Mouse (Mus musculus): ENCODE data around the gene Ptpn18. TPM values are rescaled to one million over a fixed set of nuclear protein-coding genes. Genes with fewer than 3 reads are reported as not detected.
"Not testable (repeated sequence)": the region's sequence is repeated elsewhere in the genome, so short reads cannot be mapped to it uniquely, and the experiment has no call there.

The Ptpn18 gene
- polyA plus RNA-seq (2015; fragmentation: Nextera tagmentation; extraction: Ambion mirVana), result 238 and 248 TPM in 2 replicates

- DNase-seq (ENCODE audit: low spot score), result peak; percentile 84
Measured at GRCm38 (mm10) chr1:34459284-34460060, at the start of gene Ptpn18. TSS of gene Ptpn18 (plus strand) at chr1:34459762.

GRCm38 (mm10) chr1:34428466-34428865 lies 31.1 kb upstream of the Ptpn18 start:
- DNase-seq (ENCODE audit: low spot score), result no peak

GRCm38 (mm10) chr1:34429281-34429680 lies 30.3 kb upstream of the Ptpn18 start:
- no peak for DNase-seq (ENCODE audit: low spot score)

GRCm38 (mm10) chr1:34430981-34431380 lies 28.6 kb upstream of the Ptpn18 start:
- no peak for DNase-seq (ENCODE audit: low spot score)

GRCm38 (mm10) chr1:34431431-34431830 lies 28.1 kb upstream of the Ptpn18 start:
- DNase-seq (ENCODE audit: low spot score), result no peak

GRCm38 (mm10) chr1:34432411-34432775 lies 27.2 kb upstream of the Ptpn18 start:
- DNase-seq (ENCODE audit: low spot score), result no peak

GRCm38 (mm10) chr1:34432776-34433481 lies 26.6 kb upstream of the Ptpn18 start:
- peak; percentile 71 for DNase-seq (ENCODE audit: low spot score)

- DNase-seq (ENCODE audit: low spot score), result peak; percentile 59
Measured at GRCm38 (mm10) chr1:34433891-34434521, 25.6 kb upstream of the Ptpn18 start.

- DNase-seq (ENCODE audit: low spot score), result peak; percentile 89
Measured at GRCm38 (mm10) chr1:34434660-34435160, 24.9 kb upstream of the Ptpn18 start.

GRCm38 (mm10) chr1:34435371-34436120 lies 24.0 kb upstream of the Ptpn18 start:
- no peak for DNase-seq (ENCODE audit: low spot score)

GRCm38 (mm10) chr1:34436374-34436773 lies 23.2 kb upstream of the Ptpn18 start:
- DNase-seq (ENCODE audit: low spot score), result no peak

GRCm38 (mm10) chr1:34437366-34437765 lies 22.2 kb upstream of the Ptpn18 start:
- DNase-seq (ENCODE audit: low spot score), result not testable (repeated sequence)

GRCm38 (mm10) chr1:34438381-34439051 lies 21.0 kb upstream of the Ptpn18 start:
- DNase-seq (ENCODE audit: low spot score), result no peak

GRCm38 (mm10) chr1:34439215-34439960 lies 20.2 kb upstream of the Ptpn18 start, which contains the start of the genes Ccdc115 and Imp4:
TSS of gene Ccdc115 (minus strand) at chr1:34439672.
TSS of gene Imp4 (plus strand) at chr1:34439851.
- peak; percentile 98 for DNase-seq (ENCODE audit: low spot score)

- DNase-seq (ENCODE audit: low spot score), result no peak
Measured at GRCm38 (mm10) chr1:34439961-34440630, 19.5 kb upstream of the Ptpn18 start.

GRCm38 (mm10) chr1:34443124-34443523 lies 16.4 kb upstream of the Ptpn18 start:
- no peak for DNase-seq (ENCODE audit: low spot score)

- peak; percentile 64 for DNase-seq (ENCODE audit: low spot score)
Measured at GRCm38 (mm10) chr1:34458431-34458830, 1.1 kb upstream of the Ptpn18 start.

GRCm38 (mm10) chr1:34460061-34460441 lies 489 bp downstream of the Ptpn18 start:
- no peak for DNase-seq (ENCODE audit: low spot score)

GRCm38 (mm10) chr1:34462766-34463165 lies 3.2 kb downstream of the Ptpn18 start:
- DNase-seq (ENCODE audit: low spot score), result peak; percentile 87

Data from thymus, postnatal 0 days (tissue).